Mouse (Mus musculus): Measurements from ENCODE around the gene Rufy1. TPM values are rescaled to one million over a fixed set of nuclear protein-coding genes. Genes with fewer than 3 reads are reported as not detected.

Gene Rufy1
- polyA plus RNA-seq, 1 experiment from 2014 or later: 30.6 TPM

DNA sequence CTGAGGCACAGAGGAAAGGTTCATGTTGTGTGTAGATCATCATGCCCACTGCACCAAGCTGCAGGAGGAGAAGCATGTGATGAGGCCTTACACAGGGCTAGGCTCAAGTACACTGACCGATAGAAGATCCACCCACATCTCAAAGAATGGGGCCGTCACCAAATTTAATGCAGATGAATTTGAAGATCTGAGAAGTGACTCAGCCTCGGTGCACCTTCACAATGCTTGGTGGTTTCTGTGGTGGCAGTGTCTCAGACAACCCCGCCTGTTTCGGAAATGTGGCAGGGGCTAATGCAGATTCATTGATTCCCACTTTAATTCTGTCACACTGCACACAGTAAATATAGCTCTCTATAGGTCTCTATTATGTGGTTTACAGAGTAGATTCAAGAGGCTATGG is 2.0 kb upstream of the Rufy1 start:
- ATAC-seq: no peak
- 92% methylated on average over 5 of the region's 5 CpGs for WGBS
- H3K27ac ChIP-seq (ENCODE audit: low read length): no peak overlapping the region
- no peak overlapping the region for H3K9ac ChIP-seq (ENCODE audit: low read depth, low read length)
- H3K27me3 ChIP-seq (ENCODE audit: control insufficient read depth, insufficient read depth, low read depth, low read length): no peaks in the 10 kb centered on the region; the same call in 1 of the 2 replicates
- no peaks in the 10 kb centered on the region for H3K36me3 ChIP-seq (ENCODE audit: control insufficient read depth, insufficient read depth, low read length)
- H3K9me3 ChIP-seq (replicated peaks; ENCODE audit: control insufficient read depth, low read length, poor library complexity, severe bottlenecking): no peaks in the 10 kb centered on the region
- no peak overlapping the region for H3K4me2 ChIP-seq (ENCODE audit: low read length)
- no peak overlapping the region for H3K4me3 ChIP-seq (ENCODE audit: low read depth, low read length)
- peaks cover 6% of the 10 kb centered on the region for H3K4me1 ChIP-seq (ENCODE audit: control insufficient read depth, insufficient read depth, low read length)

DNA sequence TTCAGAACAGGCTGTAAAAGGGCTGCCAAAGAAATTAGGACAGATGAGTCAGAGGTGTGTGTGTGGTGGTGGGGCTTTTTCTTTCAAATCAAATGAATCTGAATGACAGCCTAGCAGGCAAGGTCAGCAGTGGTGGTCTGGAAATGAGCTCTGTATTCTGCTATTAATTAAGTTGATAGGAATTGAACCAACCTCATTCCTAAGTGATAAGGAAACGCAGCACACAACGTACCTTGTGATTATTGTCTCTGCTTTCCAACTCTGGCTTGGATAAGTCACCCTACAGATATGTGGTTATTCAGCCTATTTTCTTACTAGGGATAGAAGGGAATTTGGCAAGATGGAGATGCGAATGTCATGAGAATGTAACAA is 1.1 kb upstream of the Rufy1 start:
- no peak overlapping the region for H3K4me2 ChIP-seq (ENCODE audit: low read length)
- no peak overlapping the region for H3K9ac ChIP-seq (ENCODE audit: low read depth, low read length)
- H3K27me3 ChIP-seq (ENCODE audit: control insufficient read depth, insufficient read depth, low read depth, low read length): no peaks in the 10 kb centered on the region; the same call in 1 of the 2 replicates
- H3K4me1 ChIP-seq (ENCODE audit: control insufficient read depth, insufficient read depth, low read length): peaks cover 6% of the 10 kb centered on the region
- no peak overlapping the region for H3K27ac ChIP-seq (ENCODE audit: low read length)
- no peak for ATAC-seq
- no peaks in the 10 kb centered on the region for H3K9me3 ChIP-seq (replicated peaks; ENCODE audit: control insufficient read depth, low read length, poor library complexity, severe bottlenecking)
- WGBS: 97% methylated on average over 3 of the region's 3 CpGs
- H3K4me3 ChIP-seq (ENCODE audit: low read depth, low read length): no peak overlapping the region
- H3K36me3 ChIP-seq (ENCODE audit: control insufficient read depth, insufficient read depth, low read length): no peaks in the 10 kb centered on the region

DNA sequence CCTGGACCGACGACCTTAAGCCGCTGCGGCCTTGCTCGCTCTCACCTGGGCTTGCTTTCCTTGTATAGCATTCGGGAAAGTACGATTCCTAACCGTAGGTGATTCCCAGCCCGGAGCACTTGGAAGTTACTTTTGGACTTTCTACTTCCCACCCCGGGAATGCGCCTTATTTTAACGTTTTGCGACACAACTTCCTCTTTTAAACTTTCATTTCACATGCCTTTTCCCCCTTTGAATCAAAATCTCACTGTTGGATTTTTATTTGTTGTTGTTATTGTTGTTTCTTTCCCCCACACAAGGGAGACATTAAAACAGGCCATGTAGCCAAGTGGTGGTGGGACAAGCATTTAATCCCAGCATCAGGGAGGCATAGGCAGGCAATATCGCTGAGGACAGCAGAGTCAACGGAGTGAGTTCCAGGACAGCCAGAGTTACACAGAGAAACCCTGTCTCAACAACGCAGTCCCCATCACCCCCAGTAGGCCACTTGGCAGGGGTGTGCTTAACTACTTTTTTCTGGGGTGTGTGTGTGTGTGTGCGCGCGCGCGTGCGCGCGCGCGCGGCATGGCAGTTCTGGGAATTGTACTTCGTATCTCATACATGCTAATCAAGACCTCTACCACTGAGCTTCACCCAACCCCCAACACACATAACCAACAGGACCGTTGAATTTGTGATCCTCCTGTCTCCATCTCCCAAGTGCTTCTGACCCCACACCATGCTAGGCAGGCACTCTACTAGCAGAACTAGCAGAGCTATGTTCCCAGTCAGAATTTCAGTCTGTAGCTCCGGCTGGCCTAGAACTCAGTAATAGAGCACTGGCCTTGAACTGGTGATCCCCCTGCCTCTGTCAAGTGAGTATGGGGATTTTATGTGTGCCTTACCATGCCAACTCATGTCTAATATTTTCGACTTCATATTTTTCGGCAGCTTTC is 476 bp upstream of the Rufy1 start:
- WGBS: 26% methylated on average over 32 of the region's 32 CpGs
- peak overlapping the region; percentile 98 for H3K27ac ChIP-seq (ENCODE audit: low read length)

DNA sequence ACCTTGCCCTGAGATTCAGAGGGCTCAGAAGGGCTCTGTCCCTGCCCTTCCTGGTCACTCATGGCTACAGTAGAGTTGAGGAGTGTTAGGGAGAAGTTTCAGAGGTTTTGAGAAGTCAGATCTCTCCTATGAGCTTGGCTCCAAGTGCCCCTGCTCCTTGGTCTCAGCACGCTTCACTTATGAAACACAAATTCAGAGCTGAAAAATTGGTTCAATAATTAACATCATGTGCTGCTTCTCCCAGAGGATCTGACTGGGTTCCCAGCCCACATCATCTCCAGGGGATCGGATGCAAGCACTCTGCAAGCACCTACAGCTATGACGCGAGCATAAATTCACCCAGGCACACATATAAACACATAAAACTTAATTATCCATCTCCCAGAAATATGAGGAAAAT is 4.9 kb downstream of the Rufy1 start:
- Histone ChIP-seq H3K4me2 (ENCODE audit: low read length) (no peak overlapping the region), H3K36me3 (ENCODE audit: control insufficient read depth, insufficient read depth, low read length) (no peaks in the 10 kb centered on the region), H3K9me3 (replicated peaks; ENCODE audit: control insufficient read depth, low read length, poor library complexity, severe bottlenecking) (no peaks in the 10 kb centered on the region), H3K4me3 (ENCODE audit: low read depth, low read length) (no peak overlapping the region), H3K27me3 (ENCODE audit: control insufficient read depth, insufficient read depth, low read depth, low read length) (no peaks in the 10 kb centered on the region), H3K9ac (ENCODE audit: low read depth, low read length) (no peak overlapping the region), H3K27ac (ENCODE audit: low read length) (no peak overlapping the region), H3K4me1 (ENCODE audit: control insufficient read depth, insufficient read depth, low read length) (peaks cover 8% of the 10 kb centered on the region)
- WGBS: 96% methylated on average over 4 of the region's 4 CpGs
- no peak for ATAC-seq

More for the DNA sequence above, 476 bp upstream of the Rufy1 start:
- H3K9ac ChIP-seq (ENCODE audit: low read depth, low read length): peak overlapping the region; percentile 85
- H3K4me1 ChIP-seq (ENCODE audit: control insufficient read depth, insufficient read depth, low read length): peaks cover 6% of the 10 kb centered on the region
- peak; percentile 54 for ATAC-seq
- peak overlapping the region; percentile 54 for H3K4me2 ChIP-seq (ENCODE audit: low read length)
- no peaks in the 10 kb centered on the region for H3K36me3 ChIP-seq (ENCODE audit: control insufficient read depth, insufficient read depth, low read length)
- no peaks in the 10 kb centered on the region for H3K9me3 ChIP-seq (replicated peaks; ENCODE audit: control insufficient read depth, low read length, poor library complexity, severe bottlenecking)
- peak overlapping the region; percentile 91 for H3K4me3 ChIP-seq (ENCODE audit: low read depth, low read length)
- H3K27me3 ChIP-seq (ENCODE audit: control insufficient read depth, insufficient read depth, low read depth, low read length): no peaks in the 10 kb centered on the region; the same call in 1 of the 2 replicates

DNA sequence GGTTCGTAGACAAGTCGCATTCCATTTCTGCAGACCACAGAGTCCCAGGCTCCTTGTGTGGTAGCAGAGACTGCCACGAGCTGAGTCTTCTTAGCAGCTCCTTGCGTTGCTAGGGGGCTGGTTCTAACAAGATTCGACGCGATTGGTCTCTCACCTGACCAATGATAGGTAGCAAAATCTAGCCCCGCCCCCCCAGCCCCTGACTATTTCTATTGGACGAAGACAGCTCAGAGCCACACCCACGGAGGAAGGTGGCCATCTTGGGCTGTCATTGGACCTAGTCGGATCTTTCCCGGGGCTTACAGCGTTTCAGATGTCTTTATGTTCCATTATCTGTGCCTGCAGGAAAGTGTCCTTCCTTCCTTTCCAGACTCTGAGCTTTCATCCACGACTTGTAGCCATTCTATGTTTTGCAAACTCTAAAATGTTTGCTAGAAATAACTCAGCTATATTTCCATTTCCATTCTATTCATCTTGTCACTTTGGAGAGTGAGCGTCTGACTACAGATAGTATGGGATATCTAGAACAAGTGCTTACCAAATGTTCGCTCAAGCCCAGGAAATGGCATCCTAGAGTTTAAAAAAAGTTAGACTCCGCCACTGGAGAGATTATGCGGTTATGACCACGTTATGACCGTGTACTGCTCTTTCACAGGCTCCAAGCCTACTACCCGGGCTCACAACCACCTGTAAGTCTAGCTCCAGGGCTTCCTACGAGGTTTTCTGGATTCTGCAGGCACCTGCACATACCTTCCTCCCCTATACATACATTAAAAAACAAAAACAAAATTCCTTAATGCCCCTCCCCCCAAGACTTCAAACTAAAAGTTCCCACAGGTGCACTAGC is 8.8 kb downstream of the Rufy1 start:
- H3K4me2 ChIP-seq (ENCODE audit: low read length): peak overlapping the region; percentile 61
- H3K36me3 ChIP-seq (ENCODE audit: control insufficient read depth, insufficient read depth, low read length): peaks cover 2% of the 10 kb centered on the region
- H3K9ac ChIP-seq (ENCODE audit: low read depth, low read length): peak overlapping the region; percentile 53
- H3K27me3 ChIP-seq (ENCODE audit: control insufficient read depth, insufficient read depth, low read depth, low read length): no peaks in the 10 kb centered on the region
- ATAC-seq: peak; percentile 97
- peak overlapping the region; percentile 89 for H3K27ac ChIP-seq (ENCODE audit: low read length)
- H3K4me1 ChIP-seq (ENCODE audit: control insufficient read depth, insufficient read depth, low read length): peaks cover 8% of the 10 kb centered on the region
- H3K9me3 ChIP-seq (replicated peaks; ENCODE audit: control insufficient read depth, low read length, poor library complexity, severe bottlenecking): no peaks in the 10 kb centered on the region
- H3K4me3 ChIP-seq (ENCODE audit: low read depth, low read length): peak overlapping the region; percentile 33
- 24% methylated on average over 22 of the region's 22 CpGs for WGBS

DNA sequence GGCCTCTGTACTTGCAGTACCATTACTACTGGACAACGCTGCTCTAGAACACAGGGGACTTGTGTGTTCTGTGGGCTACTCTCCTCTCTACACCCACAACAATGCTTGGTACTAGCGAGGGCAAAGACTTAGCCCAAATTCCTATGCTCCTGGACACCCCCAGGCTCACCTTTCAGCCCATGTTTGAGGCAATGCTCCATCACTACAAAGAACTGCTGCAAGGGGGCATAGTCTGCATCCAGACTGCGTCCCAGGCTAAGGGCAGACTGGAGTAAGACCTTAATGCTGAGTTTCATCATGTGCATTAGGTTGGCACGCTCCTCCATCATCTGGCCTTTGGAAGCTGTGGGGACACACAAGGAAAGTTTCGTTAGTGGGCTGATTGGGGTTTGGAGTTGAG is 9.5 kb downstream of the Rufy1 start:
- peak overlapping the region; percentile 20 for H3K9ac ChIP-seq (ENCODE audit: low read depth, low read length)
- peak overlapping the region; percentile 33 for H3K4me3 ChIP-seq (ENCODE audit: low read depth, low read length)
- 43% methylated on average over 5 of the region's 5 CpGs for WGBS
- peak overlapping the region; percentile 61 for H3K4me2 ChIP-seq (ENCODE audit: low read length)
- no peaks in the 10 kb centered on the region for H3K27me3 ChIP-seq (ENCODE audit: control insufficient read depth, insufficient read depth, low read depth, low read length)
- H3K9me3 ChIP-seq (replicated peaks; ENCODE audit: control insufficient read depth, low read length, poor library complexity, severe bottlenecking): no peaks in the 10 kb centered on the region
- peaks cover 8% of the 10 kb centered on the region for H3K4me1 ChIP-seq (ENCODE audit: control insufficient read depth, insufficient read depth, low read length)
- H3K36me3 ChIP-seq (ENCODE audit: control insufficient read depth, insufficient read depth, low read length): peaks cover 8% of the 10 kb centered on the region
- peak overlapping the region; percentile 31; the same call in 1 of the 2 replicates for H3K27ac ChIP-seq (ENCODE audit: low read length)
- ATAC-seq: no peak; the same call in 1 of the 2 replicates

DNA sequence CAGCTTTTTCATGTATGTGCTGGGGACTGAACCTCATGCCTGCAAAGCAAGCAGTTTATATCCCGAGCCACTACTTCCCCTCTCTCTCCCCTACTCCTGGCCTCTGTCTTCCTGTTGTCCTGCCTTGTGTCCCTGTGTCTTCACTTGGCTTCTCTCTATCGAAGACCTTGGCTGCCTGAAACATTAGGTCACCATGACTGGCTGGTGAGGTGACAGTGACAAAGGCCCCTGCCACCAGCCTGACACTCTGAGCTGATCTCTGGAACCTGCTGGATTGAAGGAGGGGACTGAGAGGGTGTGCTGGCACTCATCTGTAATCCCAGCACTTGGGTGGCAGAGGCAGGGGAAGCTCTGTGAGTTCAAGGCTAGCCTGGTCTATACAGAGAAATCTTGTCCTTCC is 13.1 kb downstream of the Rufy1 start:
- peaks cover 19% of the 10 kb centered on the region for H3K36me3 ChIP-seq (ENCODE audit: control insufficient read depth, insufficient read depth, low read length)
- 80% methylated on average over 2 of the region's 2 CpGs for WGBS
- no peak for ATAC-seq

DNA sequence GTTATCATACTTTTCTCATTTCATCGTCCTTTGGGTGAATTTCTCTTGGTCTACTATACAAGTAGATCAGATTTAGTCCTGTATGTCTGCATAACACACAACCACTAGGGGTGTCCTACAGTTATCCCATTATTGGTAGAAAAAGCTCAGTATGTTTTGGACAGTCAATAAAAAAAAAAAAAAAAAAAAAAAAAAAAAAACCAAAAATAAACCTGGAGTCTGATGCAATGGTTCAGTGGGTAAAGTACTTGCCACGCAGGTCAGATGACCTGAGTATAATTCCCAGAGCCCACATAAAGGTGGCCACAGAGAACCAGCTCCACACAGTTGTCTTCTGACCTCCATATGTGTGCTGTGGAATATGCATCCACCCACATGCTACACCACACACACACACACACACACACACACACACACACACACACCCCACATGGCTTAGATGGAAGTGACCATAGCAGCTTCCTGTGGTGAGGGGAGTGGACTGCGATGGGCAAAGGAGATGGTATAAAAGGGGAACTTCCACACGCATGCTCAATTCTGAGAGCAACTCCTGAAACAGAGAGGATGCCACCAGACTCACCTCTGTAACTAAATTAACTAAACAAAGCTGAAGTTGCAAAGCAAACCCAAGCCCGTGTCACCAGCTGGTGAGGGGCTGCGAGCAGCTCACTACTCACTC is 15.2 kb downstream of the Rufy1 start:
- H3K27ac ChIP-seq (ENCODE audit: low read length): no peak overlapping the region
- no peaks in the 10 kb centered on the region for H3K9me3 ChIP-seq (replicated peaks; ENCODE audit: control insufficient read depth, low read length, poor library complexity, severe bottlenecking)
- H3K9ac ChIP-seq (ENCODE audit: low read depth, low read length): no peak overlapping the region
- no peaks in the 10 kb centered on the region for H3K4me1 ChIP-seq (ENCODE audit: control insufficient read depth, insufficient read depth, low read length)
- WGBS: 96% methylated on average over 6 of the region's 6 CpGs
- ATAC-seq: no peak
- peaks cover 26% of the 10 kb centered on the region for H3K36me3 ChIP-seq (ENCODE audit: control insufficient read depth, insufficient read depth, low read length)
- H3K4me3 ChIP-seq (ENCODE audit: low read depth, low read length): no peak overlapping the region
- H3K4me2 ChIP-seq (ENCODE audit: low read length): no peak overlapping the region
- H3K27me3 ChIP-seq (ENCODE audit: control insufficient read depth, insufficient read depth, low read depth, low read length): no peaks in the 10 kb centered on the region

More for the DNA sequence above, 13.1 kb downstream of the Rufy1 start:
- Histone ChIP-seq H3K4me2 (ENCODE audit: low read length) (no peak overlapping the region), H3K9ac (ENCODE audit: low read depth, low read length) (no peak overlapping the region), H3K4me3 (ENCODE audit: low read depth, low read length) (no peak overlapping the region), H3K27me3 (ENCODE audit: control insufficient read depth, insufficient read depth, low read depth, low read length) (no peaks in the 10 kb centered on the region), H3K27ac (ENCODE audit: low read length) (no peak overlapping the region), H3K9me3 (replicated peaks; ENCODE audit: control insufficient read depth, low read length, poor library complexity, severe bottlenecking) (no peaks in the 10 kb centered on the region), H3K4me1 (ENCODE audit: control insufficient read depth, insufficient read depth, low read length) (peaks cover 8% of the 10 kb centered on the region)
